Mouse (Mus musculus): ENCODE data around the gene Adal.
A peak's percentile ranks its signal among the peaks of the same experiment; 100 is the strongest.
"Not testable (repeated sequence)": the region's sequence is repeated elsewhere in the genome, so short reads cannot be mapped to it uniquely, and the experiment has no call there.

The Adal gene

GRCm38 (mm10) chr2:121140018-121140882, at the start of gene Adal, which contains the start of gene Lcmt2:
Gene Adal, plus strand, starts transcription at chr2:121140428.
Gene Lcmt2, minus strand, starts transcription at chr2:121140653.
- peak; percentile 84 for DNase-seq (ENCODE audit: low spot score)

DNA sequence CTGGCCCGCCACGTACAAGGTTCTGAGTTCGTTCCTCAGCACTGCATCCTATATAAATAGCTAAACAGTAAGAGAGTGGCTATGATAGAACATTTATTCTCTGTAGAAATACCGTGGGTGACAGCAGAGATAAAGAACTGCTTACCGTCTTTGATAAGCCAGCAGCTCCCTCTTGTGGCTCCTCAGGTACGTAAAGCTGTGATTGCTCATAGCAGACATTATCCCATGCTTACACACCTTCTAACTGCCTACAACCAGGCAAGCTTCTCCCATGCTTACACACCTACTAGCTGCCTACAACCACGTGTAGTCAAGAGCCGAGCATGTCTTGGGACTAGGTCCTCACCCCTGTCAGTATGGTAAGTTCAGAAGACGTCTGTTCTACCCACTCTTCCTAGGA, 38.2 kb upstream of the Adal start:
- DNase-seq (ENCODE audit: low spot score), result peak; percentile 27

DNA sequence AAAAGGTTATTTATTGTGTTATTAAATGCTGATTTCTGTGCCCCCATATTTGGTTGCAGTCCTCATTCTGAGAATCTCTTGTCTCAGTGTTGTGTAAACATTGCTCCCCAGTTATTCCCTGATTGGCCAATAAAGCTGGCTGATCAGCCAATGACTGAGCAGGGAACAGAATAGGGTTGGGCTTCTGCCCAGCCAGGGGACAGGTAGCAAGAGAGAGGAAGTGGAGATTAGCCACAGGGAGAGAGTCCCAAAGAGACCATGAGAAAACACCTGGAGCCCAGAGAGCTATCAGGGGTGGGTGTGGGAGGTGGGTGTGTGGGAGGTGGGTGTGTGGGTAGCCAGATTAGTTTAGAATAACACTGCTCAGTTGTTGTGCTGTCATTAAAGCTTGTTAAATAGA, 34.3 kb upstream of the Adal start:
- DNase-seq (ENCODE audit: low spot score), result no peak

DNA sequence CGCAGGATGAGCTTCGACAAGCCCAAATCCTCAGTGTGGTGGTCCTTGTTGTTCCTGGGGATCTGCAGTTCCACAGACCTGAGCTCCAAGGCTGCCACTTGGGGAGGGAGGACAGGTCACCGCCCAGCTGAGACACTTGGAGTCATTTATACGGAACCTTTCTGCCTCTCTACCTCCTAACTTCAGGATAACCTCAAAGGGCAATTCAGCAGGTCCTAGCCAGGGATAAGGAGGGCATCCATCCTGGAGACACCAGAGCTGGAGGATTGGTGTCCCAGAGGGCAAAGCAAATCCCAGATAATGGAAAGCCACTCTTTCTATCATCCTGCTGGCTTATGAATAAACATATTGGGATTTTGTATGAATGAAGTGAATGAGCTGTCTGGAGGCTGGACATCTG, 30.5 kb upstream of the Adal start, which contains the start of gene Tgm7:
Gene Tgm7 (minus strand): TSS at position 101 of the 400 bp plus-strand sequence.
- no peak for DNase-seq (ENCODE audit: low spot score)

GRCm38 (mm10) chr2:121115418-121115817, 24.8 kb upstream of the Adal start:
- DNase-seq (ENCODE audit: low spot score), result no peak

GRCm38 (mm10) chr2:121119260-121119659, 21.0 kb upstream of the Adal start:
- DNase-seq (ENCODE audit: low spot score), result no peak

DNA sequence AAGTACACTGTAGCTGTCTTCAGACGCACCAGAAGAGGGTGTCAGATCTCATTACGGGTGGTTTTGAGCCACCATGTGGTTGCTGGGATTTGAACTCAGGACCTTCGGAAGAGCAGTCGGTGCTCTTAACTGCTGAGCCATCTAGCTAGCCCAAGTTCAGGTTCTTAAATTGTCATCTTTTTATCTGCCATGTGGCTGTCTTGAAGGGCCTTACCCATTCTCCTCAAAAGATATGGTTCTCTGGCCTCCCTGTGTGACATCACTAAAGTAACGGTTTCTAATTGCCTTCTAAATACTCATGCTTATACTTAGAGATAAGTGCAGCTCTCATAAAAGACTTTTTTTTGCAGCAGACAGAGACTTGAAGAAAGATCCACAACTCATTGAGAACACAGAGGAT, 13.9 kb upstream of the Adal start:
- DNase-seq (ENCODE audit: low spot score), result not testable (repeated sequence)

DNA sequence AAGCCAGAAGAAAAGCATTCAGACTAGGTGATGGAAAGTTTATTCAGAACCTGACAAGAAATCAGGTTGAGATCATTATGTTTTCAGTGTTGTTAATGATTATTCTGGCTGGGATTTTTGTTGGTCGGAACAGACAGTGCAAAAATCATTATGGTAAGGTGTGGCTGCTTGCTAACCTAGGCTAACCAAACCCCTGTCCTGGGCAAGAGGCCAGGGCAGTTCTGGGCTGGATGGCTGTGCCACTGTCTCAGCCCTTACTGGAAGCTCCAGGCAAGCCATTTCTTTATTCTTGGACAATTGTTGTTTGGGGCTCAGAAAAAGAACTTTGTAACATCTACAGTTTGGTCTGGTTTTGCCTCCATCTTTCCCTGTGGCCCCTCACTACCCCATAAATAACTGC, 12.7 kb upstream of the Adal start:
- DNase-seq (ENCODE audit: low spot score), result no peak

- no peak for DNase-seq (ENCODE audit: low spot score)
These were observed 11.2 kb upstream of the Adal start for GRCm38 (mm10) chr2:121128865-121129620.

DNA sequence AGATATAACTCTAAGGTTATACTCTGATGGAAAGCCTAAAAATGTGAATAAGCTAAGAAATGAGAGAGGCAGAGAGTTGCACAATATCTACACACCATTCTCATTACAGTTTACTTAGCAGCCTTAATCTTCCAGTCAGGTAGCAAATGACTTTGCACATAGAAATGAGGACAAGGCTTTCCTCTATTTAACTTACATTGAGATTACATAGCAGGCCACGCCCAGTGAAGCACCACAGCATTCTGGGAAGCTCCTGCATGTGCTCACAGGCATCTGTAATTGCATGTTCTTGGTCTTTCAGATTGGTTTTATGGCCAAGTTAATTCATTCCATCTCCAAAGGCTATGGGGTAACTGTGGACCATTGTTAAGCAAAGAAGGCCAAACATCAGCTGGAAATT, 7.4 kb upstream of the Adal start:
- no peak for DNase-seq (ENCODE audit: low spot score)

DNA sequence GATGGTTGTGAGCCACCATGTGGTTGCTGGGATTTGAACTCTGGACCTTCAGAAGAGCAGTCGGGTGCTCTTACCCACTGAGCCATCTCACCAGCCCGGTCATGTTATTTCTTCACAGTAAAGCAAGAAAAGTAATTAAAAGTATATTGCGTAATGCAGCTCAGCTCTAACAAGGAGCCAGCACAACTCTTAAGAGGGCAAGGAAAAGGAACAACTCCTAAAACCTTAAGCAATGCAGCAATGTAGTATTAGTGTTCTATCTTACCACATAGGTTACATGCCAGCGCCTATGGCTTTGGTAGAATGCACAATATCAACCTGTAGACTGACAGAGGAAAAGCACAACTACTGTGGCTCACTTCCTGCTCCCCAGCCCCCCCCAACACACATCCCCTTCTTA, 2.9 kb upstream of the Adal start:
- DNase-seq (ENCODE audit: low spot score), result no peak

- DNase-seq (ENCODE audit: low spot score), result peak; percentile 6
These were observed 786 bp upstream of the Adal start for GRCm38 (mm10) chr2:121139266-121140017.

GRCm38 (mm10) chr2:121141216-121142035, 1.2 kb downstream of the Adal start:
- no peak for DNase-seq (ENCODE audit: low spot score)

GRCm38 (mm10) chr2:121142415-121142814, 2.2 kb downstream of the Adal start:
- DNase-seq (ENCODE audit: low spot score), result no peak

GRCm38 (mm10) chr2:121149679-121150078, 9.5 kb downstream of the Adal start:
- no peak for DNase-seq (ENCODE audit: low spot score)

DNA sequence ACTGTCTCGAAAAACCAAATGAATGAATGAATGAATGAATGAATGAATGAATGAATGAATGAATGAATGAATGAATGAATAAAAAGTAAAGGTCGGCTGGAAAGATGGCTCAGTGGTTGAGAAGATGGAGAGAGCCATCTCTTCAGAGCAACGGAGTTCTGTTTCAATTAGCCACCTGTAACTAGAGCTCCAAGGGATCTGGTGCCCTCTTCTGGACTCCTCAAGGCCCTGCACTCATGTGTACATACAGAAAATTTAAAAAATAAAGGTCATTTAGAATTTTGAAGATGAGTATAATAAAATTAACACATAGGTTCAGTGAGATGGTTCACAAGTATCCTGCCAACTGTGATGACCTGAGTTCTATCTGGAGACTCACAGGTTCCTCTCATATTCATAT, 12.9 kb downstream of the Adal start:
- DNase-seq (ENCODE audit: low spot score), result no peak

GRCm38 (mm10) chr2:121169173-121169572, 28.9 kb downstream of the Adal start:
- no peak for DNase-seq (ENCODE audit: low spot score)

DNA sequence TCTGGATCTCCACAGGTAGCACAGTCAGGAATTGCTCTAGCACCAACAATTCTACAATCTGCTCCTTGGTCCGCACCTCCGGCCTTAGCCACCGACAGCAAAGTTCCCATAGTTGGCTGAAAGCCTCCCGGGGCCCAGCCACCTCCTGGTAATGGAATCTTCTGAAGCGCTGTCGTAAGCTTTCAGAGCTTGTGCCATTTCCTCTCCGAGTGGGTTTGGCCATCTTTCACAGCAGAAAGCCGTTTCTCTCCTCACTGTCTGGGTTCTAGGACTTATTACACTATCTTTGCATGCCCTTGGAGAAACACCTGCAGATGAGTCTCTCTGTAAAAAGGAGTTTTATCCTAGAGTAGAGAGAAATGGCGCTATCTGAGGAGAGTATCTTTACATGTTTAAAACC, 29.7 kb downstream of the Adal start:
- DNase-seq (ENCODE audit: low spot score), result peak; percentile 16

DNA sequence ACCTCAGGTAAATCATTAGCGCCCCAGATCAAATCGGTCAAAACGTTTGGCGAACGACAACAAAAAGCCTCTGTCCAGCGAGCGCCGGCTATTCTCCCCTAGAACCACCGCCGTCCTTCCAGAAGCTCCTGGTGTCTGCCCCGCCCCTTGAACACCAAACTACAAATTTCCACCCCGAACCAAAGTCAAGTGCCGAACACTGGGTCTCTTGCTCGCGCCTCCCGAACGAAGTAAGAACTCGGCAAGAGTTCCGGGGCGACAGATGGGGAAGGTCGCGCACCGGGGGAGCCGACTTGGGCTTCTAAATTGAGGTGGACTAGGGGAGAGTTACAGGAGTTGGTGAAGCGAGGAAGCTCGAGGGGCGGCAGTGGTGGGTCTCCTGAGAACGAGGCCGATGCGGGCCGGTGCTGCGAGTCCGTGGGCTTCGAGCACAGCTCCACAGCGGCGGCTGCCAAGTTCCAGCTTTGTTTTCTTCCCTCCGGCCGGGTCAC, 30.3 kb downstream of the Adal start, which contains the start of gene Tubgcp4:
Gene Tubgcp4 (plus strand): TSS at position 174 of the 491 bp plus-strand sequence.
- DNase-seq (ENCODE audit: low spot score), result peak; percentile 41

DNA sequence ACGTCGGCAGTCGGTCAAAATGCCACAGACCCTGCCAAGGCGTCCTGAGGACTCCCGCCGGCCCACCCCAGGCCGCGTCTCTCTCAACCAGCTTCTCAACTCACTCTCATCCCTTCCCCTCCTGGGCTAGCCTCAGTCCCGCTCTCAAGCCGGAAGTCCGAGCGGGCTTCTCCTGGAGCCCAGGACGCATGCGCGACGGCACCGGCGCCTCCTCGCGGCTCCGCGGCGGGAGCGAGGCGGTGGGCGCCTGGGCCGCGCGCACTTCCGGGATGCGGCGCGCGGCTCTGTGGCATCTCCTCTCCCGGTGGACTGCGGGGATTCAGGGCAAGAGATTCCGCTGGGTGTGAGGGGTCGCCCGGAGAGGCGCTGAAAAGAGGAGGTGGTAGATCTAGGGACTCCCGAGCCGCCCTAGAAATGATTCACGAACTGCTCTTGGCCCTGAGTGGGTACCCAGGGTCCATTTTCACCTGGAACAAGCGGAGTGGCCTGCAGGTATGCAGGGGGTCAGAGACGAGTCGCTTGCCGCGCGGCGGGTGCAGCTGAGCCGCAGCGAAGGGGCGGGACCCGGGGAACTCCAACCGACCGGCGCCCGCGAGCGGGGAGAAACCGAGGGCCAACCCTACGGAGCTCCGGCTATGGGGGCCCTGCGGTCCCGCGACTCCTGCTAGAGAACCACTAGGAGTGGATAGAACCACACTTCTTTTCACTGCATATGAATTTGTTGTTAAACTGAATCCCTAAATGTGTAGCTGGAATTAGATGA, 30.9 kb downstream of the Adal start, which contains the start of gene Zscan29:
Gene Zscan29 (minus strand): TSS at position 146 of the 763 bp plus-strand sequence.
- DNase-seq (ENCODE audit: low spot score), result peak; percentile 89
